Mouse (Mus musculus): ENCODE data around the gene Rbpj.

The Rbpj gene

GRCm38 (mm10) chr5:53465883-53466282 lies at the start of gene Rbpj:
Rbpj (plus strand) TSS chr5:53466152.
- DNase-seq (ENCODE audit: extremely low read depth, insufficient read length, low spot score) = no peak

- DNase-seq (ENCODE audit: extremely low read depth, insufficient read length, low spot score) = no peak
These were observed 45.2 kb upstream of the Rbpj start for GRCm38 (mm10) chr5:53420777-53421176.

GRCm38 (mm10) chr5:53421291-53421690 lies 44.7 kb upstream of the Rbpj start:
- DNase-seq (ENCODE audit: extremely low read depth, insufficient read length, low spot score) = no peak

- DNase-seq (ENCODE audit: extremely low read depth, insufficient read length, low spot score) = no peak
These were observed 38.5 kb upstream of the Rbpj start for GRCm38 (mm10) chr5:53427411-53427810.

GRCm38 (mm10) chr5:53429683-53430477 lies 36.1 kb upstream of the Rbpj start:
- DNase-seq (ENCODE audit: extremely low read depth, insufficient read length, low spot score) = peak; percentile 38

- no peak for DNase-seq (ENCODE audit: extremely low read depth, insufficient read length, low spot score)
These were observed 33.5 kb upstream of the Rbpj start for GRCm38 (mm10) chr5:53432451-53432850.

GRCm38 (mm10) chr5:53436905-53437632 lies 28.9 kb upstream of the Rbpj start:
- no peak for DNase-seq (ENCODE audit: extremely low read depth, insufficient read length, low spot score)

- DNase-seq (ENCODE audit: extremely low read depth, insufficient read length, low spot score) = no peak
These were observed 28.2 kb upstream of the Rbpj start for GRCm38 (mm10) chr5:53437767-53438166.

GRCm38 (mm10) chr5:53438268-53438667 lies 27.7 kb upstream of the Rbpj start:
- DNase-seq (ENCODE audit: extremely low read depth, insufficient read length, low spot score) = no peak

GRCm38 (mm10) chr5:53439655-53440054 lies 26.3 kb upstream of the Rbpj start:
- DNase-seq (ENCODE audit: extremely low read depth, insufficient read length, low spot score) = no peak

GRCm38 (mm10) chr5:53444030-53444429 lies 21.9 kb upstream of the Rbpj start:
- DNase-seq (ENCODE audit: extremely low read depth, insufficient read length, low spot score) = peak; percentile 55

GRCm38 (mm10) chr5:53450945-53451344 lies 15.0 kb upstream of the Rbpj start:
- no peak for DNase-seq (ENCODE audit: extremely low read depth, insufficient read length, low spot score)

- peak; percentile 28 for DNase-seq (ENCODE audit: extremely low read depth, insufficient read length, low spot score)
These were observed 14.1 kb upstream of the Rbpj start for GRCm38 (mm10) chr5:53451829-53452228.

GRCm38 (mm10) chr5:53452920-53453319 lies 13.0 kb upstream of the Rbpj start:
- no peak for DNase-seq (ENCODE audit: extremely low read depth, insufficient read length, low spot score)

- no peak for DNase-seq (ENCODE audit: extremely low read depth, insufficient read length, low spot score)
These were observed 11.2 kb upstream of the Rbpj start for GRCm38 (mm10) chr5:53454706-53455105.

- no peak for DNase-seq (ENCODE audit: extremely low read depth, insufficient read length, low spot score)
These were observed 10.5 kb upstream of the Rbpj start for GRCm38 (mm10) chr5:53455459-53455858.

GRCm38 (mm10) chr5:53460196-53460595 lies 5.8 kb upstream of the Rbpj start:
- peak; percentile 41 for DNase-seq (ENCODE audit: extremely low read depth, insufficient read length, low spot score)

- peak; percentile 29 for DNase-seq (ENCODE audit: extremely low read depth, insufficient read length, low spot score)
These were observed 2.6 kb upstream of the Rbpj start for GRCm38 (mm10) chr5:53463098-53464018.

GRCm38 (mm10) chr5:53466422-53467333 lies 726 bp downstream of the Rbpj start:
- DNase-seq (ENCODE audit: extremely low read depth, insufficient read length, low spot score) = no peak

GRCm38 (mm10) chr5:53467602-53468001 lies 1.6 kb downstream of the Rbpj start:
- DNase-seq (ENCODE audit: extremely low read depth, insufficient read length, low spot score) = no peak
